Mouse (Mus musculus) ES-Bruce4 (cell line): Measurements from ENCODE around the gene Gm11099. TPM values are rescaled to one million over a fixed set of nuclear protein-coding genes. Genes with fewer than 3 reads are reported as not detected.

ENCODE experiments used
- H3K27ac ChIP-seq: 2 replicates; pipeline ENCODE4 v1.5.1; 2012; ENCODE audit warnings: low read length, inconsistent platforms; ENCODE audit not compliant: insufficient read depth
- H3K27me3 ChIP-seq: 2 replicates; pipeline ENCODE4 v1.6.1; 2012; ENCODE audit warnings: mild to moderate bottlenecking, low read length, inconsistent platforms; ENCODE audit not compliant: control insufficient read depth, poor library complexity, insufficient read depth, severe bottlenecking
- H3K36me3 ChIP-seq: 2 replicates; pipeline ENCODE4 v1.6.1; 2012; ENCODE audit warnings: inconsistent platforms, mild to moderate bottlenecking, low read length, moderate library complexity; ENCODE audit not compliant: control insufficient read depth, poor library complexity, insufficient read depth, severe bottlenecking
- H3K4me1 ChIP-seq: one replicate; pipeline ENCODE4 v1.8.1; 2011; ENCODE audit warnings: low read length; ENCODE audit not compliant: control insufficient read depth, insufficient read depth
- H3K4me3 ChIP-seq: 2 replicates; pipeline ENCODE4 v1.5.1; 2011; ENCODE audit warnings: low read depth, mild to moderate bottlenecking, low read length
- H3K9ac ChIP-seq: 2 replicates; pipeline ENCODE4 v1.6.1; 2012; ENCODE audit warnings: low read depth, mild to moderate bottlenecking, inconsistent platforms; ENCODE audit not compliant: poor library complexity, severe bottlenecking
- H3K9me3 ChIP-seq: replicated peaks from 2 replicates; pipeline ENCODE4 v1.6.1; 2012; ENCODE audit warnings: mild to moderate bottlenecking, low read length, inconsistent platforms; ENCODE audit not compliant: control insufficient read depth, poor library complexity, insufficient read depth, severe bottlenecking
- CTCF ChIP-seq: IDR thresholded peaks from one replicate; pipeline ENCODE4 v1.8.1; 2011; ENCODE audit warnings: low read depth, low read length
- EP300 ChIP-seq: IDR thresholded peaks from 2 replicates; pipeline ENCODE4 v1.6.1; 2011; ENCODE audit warnings: low read depth, low read length; ENCODE audit not compliant: insufficient read depth
- POLR2A ChIP-seq: IDR thresholded peaks from one replicate; pipeline ENCODE4 v1.8.1; 2011; ENCODE audit warnings: low read length; ENCODE audit not compliant: insufficient read depth
- polyA plus RNA-seq: library from polyadenylated mRNA; stranded (reverse); fragments of >200 nt; gene quantifications from 2 replicates; pipeline ENCODE4 v1.2.4, GENCODE M21; 2011; ENCODE audit warnings: low read depth; ENCODE audit not compliant: missing spikeins, insufficient read depth, insufficient read length

Gm11099 gene
- polyA plus RNA-seq, 1 experiment, result not detected

- H3K27ac ChIP-seq, result no peak overlapping the region
- H3K4me1 ChIP-seq, result no peaks in the 10 kb centered on the region
- H3K9ac ChIP-seq, result no peak overlapping the region
- no peak for TF ChIP-seq CTCF
- TF ChIP-seq POLR2A, result no peak
- no peak for TF ChIP-seq EP300
- H3K9me3 ChIP-seq, result no peaks in the 10 kb centered on the region
- no peak overlapping the region for H3K4me3 ChIP-seq
- no peaks in the 10 kb centered on the region for H3K27me3 ChIP-seq
- H3K36me3 ChIP-seq, result no peaks in the 10 kb centered on the region
These were observed 97.6 kb downstream of the Gm11099 start for GRCm38 (mm10) chr2:58956770-58957300.
